Mouse (Mus musculus) midbrain, embryonic 16.5 days (tissue): ENCODE measurements around the gene Sh3pxd2a. TPM values are rescaled to one million over a fixed set of nuclear protein-coding genes. Genes with fewer than 3 reads are reported as not detected.

Experiments
- ATAC-seq: fragments of 200-750 bp; cut with Nextera tagmentation; 2 replicates; pipeline ENCODE4 v1.8.0; 2017; ENCODE audit warnings: moderate TSS enrichment
- H3K27ac ChIP-seq: fragments of 300-500 bp; sonication (generic); 2 replicates; pipeline ENCODE4 v1.5.1; 2014; ENCODE audit warnings: mild to moderate bottlenecking, low read length, mixed read lengths
- H3K27me3 ChIP-seq: fragments of 300-500 bp; sonication (generic); 2 replicates; pipeline ENCODE4 v1.6.1; 2014; ENCODE audit warnings: low read depth, low read length, mixed read lengths; ENCODE audit not compliant: control insufficient read depth, insufficient read depth
- H3K36me3 ChIP-seq: fragments of 300-500 bp; sonication (generic); 2 replicates; pipeline ENCODE4 v1.6.1; 2014; ENCODE audit warnings: mild to moderate bottlenecking, low read length, moderate library complexity, mixed read lengths; ENCODE audit not compliant: control insufficient read depth, insufficient read depth
- H3K4me1 ChIP-seq: fragments of 300-500 bp; sonication (generic); 2 replicates; pipeline ENCODE4 v1.6.1; 2014; ENCODE audit warnings: mild to moderate bottlenecking, low read length, mixed read lengths; ENCODE audit not compliant: control insufficient read depth, insufficient read depth
- H3K4me2 ChIP-seq: fragments of 300-500 bp; sonication (generic); 2 replicates; pipeline ENCODE4 v1.6.1; 2014; ENCODE audit warnings: mild to moderate bottlenecking, low read length, mixed read lengths
- H3K4me3 ChIP-seq: fragments of 300-500 bp; sonication (generic); 2 replicates; pipeline ENCODE4 v1.5.1; 2014; ENCODE audit warnings: low read depth, mild to moderate bottlenecking, low read length, moderate library complexity, mixed read lengths
- H3K9ac ChIP-seq: fragments of 300-500 bp; sonication (generic); 2 replicates; pipeline ENCODE4 v1.6.1; 2014; ENCODE audit warnings: low read depth, low read length, mixed read lengths
- H3K9me3 ChIP-seq: fragments of 300-500 bp; sonication (generic); replicated peaks from 2 replicates; pipeline ENCODE4 v1.6.1; 2014; ENCODE audit warnings: mild to moderate bottlenecking, low read length, mixed read lengths; ENCODE audit not compliant: control insufficient read depth, poor library complexity, severe bottlenecking
- WGBS: fragments of 180-500 bp; shearing (Covaris S2); extraction: QIAGEN DNeasy Blood & Tissue Kit; methylation state at CpG from one replicate; pipeline ENCODE4 v1.1.7; 2014; 5-methylcytosine and 5-hydroxymethylcytosine counted together
- polyA plus RNA-seq: library from polyadenylated mRNA; unstranded; fragments of >200 nt; fragmentation: Nextera tagmentation; extraction: Ambion mirVana; gene quantifications from 2 replicates; pipeline ENCODE4 v1.2.1, GENCODE M21; 2015

Sh3pxd2a gene
- polyA plus RNA-seq, 1 experiment from 2014 or later = 1.5 TPM

- Histone ChIP-seq H3K4me2 (peak overlapping the region; percentile 62), H3K36me3 (no peaks in the 10 kb centered on the region), H3K27ac (no peak overlapping the region), H3K27me3 (peaks cover 19% of the 10 kb centered on the region), H3K4me1 (peaks cover 32% of the 10 kb centered on the region), H3K9ac (peak overlapping the region; percentile 16; the same call in 1 of the 2 replicates), H3K4me3 (peak overlapping the region; percentile 37), H3K9me3 (no peaks in the 10 kb centered on the region)
- 2% methylated on average over 17 of the region's 17 CpGs for WGBS
- no peak for ATAC-seq
These were observed 125.0 kb downstream of the Sh3pxd2a start for GRCm38 (mm10) chr19:47339165-47339564.

GRCm38 (mm10) chr19:47338396-47339164 lies 125.6 kb downstream of the Sh3pxd2a start:
- H3K27me3 ChIP-seq = peaks cover 14% of the 10 kb centered on the region
- no peaks in the 10 kb centered on the region for H3K9me3 ChIP-seq
- no peaks in the 10 kb centered on the region for H3K36me3 ChIP-seq
- 21% methylated on average over 24 of the region's 24 CpGs for WGBS
- peak overlapping the region; percentile 37 for H3K4me3 ChIP-seq
- H3K4me1 ChIP-seq = peaks cover 31% of the 10 kb centered on the region
- no peak overlapping the region for H3K27ac ChIP-seq
- peak overlapping the region; percentile 45; the same call in 1 of the 2 replicates for H3K9ac ChIP-seq
- ATAC-seq = 0 out of 2 replicates have a peak, but pooled peaks have one; percentile 25
- H3K4me2 ChIP-seq = peak overlapping the region; percentile 62

GRCm38 (mm10) chr19:47337743-47338142 lies 126.5 kb downstream of the Sh3pxd2a start:
- ATAC-seq = peak; percentile 77
- Histone ChIP-seq H3K27me3 (peaks cover 8% of the 10 kb centered on the region), H3K27ac (no peak overlapping the region), H3K4me3 (peak overlapping the region; percentile 5; the same call in 1 of the 2 replicates), H3K4me1 (peaks cover 23% of the 10 kb centered on the region), H3K9me3 (no peaks in the 10 kb centered on the region), H3K36me3 (no peaks in the 10 kb centered on the region), H3K4me2 (peak overlapping the region; percentile 62), H3K9ac (no peak overlapping the region)
- WGBS = 29% methylated on average over 12 of the region's 12 CpGs

- Histone ChIP-seq H3K27ac (no peak overlapping the region), H3K9me3 (no peaks in the 10 kb centered on the region), H3K27me3 (peaks cover 4% of the 10 kb centered on the region), H3K4me1 (peaks cover 19% of the 10 kb centered on the region), H3K36me3 (no peaks in the 10 kb centered on the region), H3K4me2 (no peak overlapping the region), H3K9ac (no peak overlapping the region), H3K4me3 (no peak overlapping the region)
- 74% methylated on average over 7 of the region's 7 CpGs for WGBS
- no peak for ATAC-seq
These were observed 127.0 kb downstream of the Sh3pxd2a start for GRCm38 (mm10) chr19:47337191-47337590.

- 65% methylated on average over 6 of the region's 6 CpGs for WGBS
- Histone ChIP-seq H3K9me3 (no peaks in the 10 kb centered on the region), H3K4me1 (peaks cover 28% of the 10 kb centered on the region), H3K4me3 (no peak overlapping the region), H3K27ac (no peak overlapping the region), H3K4me2 (no peak overlapping the region), H3K36me3 (no peaks in the 10 kb centered on the region), H3K27me3 (no peaks in the 10 kb centered on the region; the same call in 1 of the 2 replicates), H3K9ac (no peak overlapping the region)
- no peak for ATAC-seq
These were observed 128.9 kb downstream of the Sh3pxd2a start for GRCm38 (mm10) chr19:47335262-47335661.

- no peak overlapping the region; the same call in 1 of the 2 replicates for H3K27ac ChIP-seq
- peaks cover 28% of the 10 kb centered on the region for H3K4me1 ChIP-seq
- H3K4me3 ChIP-seq = no peak overlapping the region
- H3K4me2 ChIP-seq = no peak overlapping the region
- 45% methylated on average over 17 of the region's 17 CpGs for WGBS
- H3K9me3 ChIP-seq = no peaks in the 10 kb centered on the region
- no peaks in the 10 kb centered on the region; the same call in 1 of the 2 replicates for H3K27me3 ChIP-seq
- no peaks in the 10 kb centered on the region for H3K36me3 ChIP-seq
- peak overlapping the region; percentile 52 for H3K9ac ChIP-seq
- no peak for ATAC-seq
These were observed 129.5 kb downstream of the Sh3pxd2a start for GRCm38 (mm10) chr19:47334713-47335112.

- Histone ChIP-seq H3K9ac (0 out of 2 replicates have a peak overlapping the region, but pooled peaks have one; percentile 38), H3K4me1 (peaks cover 21% of the 10 kb centered on the region; the same call in 1 of the 2 replicates), H3K4me2 (peak overlapping the region; percentile 14; the same call in 1 of the 2 replicates), H3K27me3 (no peaks in the 10 kb centered on the region), H3K9me3 (no peaks in the 10 kb centered on the region), H3K4me3 (no peak overlapping the region), H3K36me3 (no peaks in the 10 kb centered on the region), H3K27ac (0 out of 2 replicates have a peak overlapping the region, but pooled peaks have one; percentile 47)
- ATAC-seq = peak; percentile 38
- 15% methylated on average over 10 of the region's 10 CpGs for WGBS
These were observed 133.4 kb downstream of the Sh3pxd2a start for GRCm38 (mm10) chr19:47330743-47331227.

GRCm38 (mm10) chr19:47329102-47329501 lies 135.1 kb downstream of the Sh3pxd2a start:
- ATAC-seq = no peak
- H3K4me3 ChIP-seq = no peak overlapping the region
- H3K4me2 ChIP-seq = no peak overlapping the region
- 100% methylated on average over 1 of the region's 1 CpGs for WGBS
- no peak overlapping the region for H3K9ac ChIP-seq
- no peaks in the 10 kb centered on the region for H3K36me3 ChIP-seq
- peaks cover 15% of the 10 kb centered on the region; the same call in 1 of the 2 replicates for H3K4me1 ChIP-seq
- no peak overlapping the region for H3K27ac ChIP-seq
- no peaks in the 10 kb centered on the region for H3K9me3 ChIP-seq
- no peaks in the 10 kb centered on the region for H3K27me3 ChIP-seq
